Mouse (Mus musculus) R1 (cell line): ENCODE results near the gene Zbtb22.

Source experiments
- DNase-seq: peaks from one replicate; pipeline ENCODE4 v3.0.0-alpha.2; 2018; ENCODE audit warnings: low read depth, low spot score

Zbtb22 gene

DNA sequence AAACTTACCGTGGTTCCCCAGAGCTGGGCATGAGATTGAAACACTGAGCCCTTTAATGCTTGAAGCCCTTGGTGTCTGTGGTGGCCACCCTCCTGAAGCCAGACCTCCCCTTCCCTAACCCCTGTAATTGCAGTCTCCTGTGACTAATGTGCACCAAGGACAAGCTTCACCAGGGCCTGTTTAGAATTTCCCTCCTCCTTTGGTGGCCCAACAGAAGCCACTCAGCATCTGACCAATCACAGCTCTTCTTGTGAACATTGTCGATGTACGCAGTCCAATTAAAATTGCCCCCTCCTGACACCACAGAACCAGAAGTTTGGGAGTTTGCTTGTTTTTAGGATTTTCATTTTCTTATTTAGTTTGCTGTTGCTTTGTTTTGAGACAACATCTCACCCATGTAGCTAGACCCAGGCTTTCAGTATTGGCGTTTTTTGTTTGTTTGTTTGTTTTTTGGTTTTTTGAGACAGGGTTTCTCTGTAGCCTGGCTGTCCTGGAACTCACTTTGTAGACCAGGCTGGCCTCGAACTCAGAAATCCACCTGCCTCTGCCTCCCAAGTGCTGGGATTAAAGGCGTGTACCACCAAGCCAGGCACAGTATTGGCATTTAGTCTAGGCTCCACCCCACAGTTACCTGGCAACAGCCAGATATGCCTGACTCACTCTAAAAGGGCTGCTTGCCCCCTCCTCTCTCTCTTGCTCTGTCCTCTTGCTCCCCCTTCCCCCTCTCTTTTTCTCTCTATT, 11.6 kb upstream of the Zbtb22 start:
- DNase-seq = peak; percentile 81

DNA sequence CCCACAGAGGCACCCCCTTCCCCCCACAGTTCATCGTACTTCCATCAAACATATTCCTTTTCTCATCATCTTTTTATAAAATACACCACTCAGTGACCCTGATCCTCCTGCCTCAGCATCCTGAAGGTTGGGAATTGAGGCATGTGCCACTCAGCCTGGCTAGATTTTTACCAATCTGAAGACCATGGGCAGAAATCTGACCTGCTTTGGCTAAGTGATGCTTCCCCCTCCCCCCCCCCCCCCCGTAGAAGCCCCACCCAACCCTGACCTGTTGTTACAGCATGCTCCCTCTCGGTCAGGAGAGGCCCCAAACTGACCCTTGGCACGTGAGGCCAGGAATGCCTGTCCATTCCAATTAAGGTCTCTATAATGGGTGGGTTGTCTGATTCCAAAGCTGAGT, 10.9 kb upstream of the Zbtb22 start, which contains the start of gene Platr17:
Platr17 (plus strand) TSS at position 301 of the 400 bp plus-strand sequence.
- DNase-seq = peak; percentile 60

DNA sequence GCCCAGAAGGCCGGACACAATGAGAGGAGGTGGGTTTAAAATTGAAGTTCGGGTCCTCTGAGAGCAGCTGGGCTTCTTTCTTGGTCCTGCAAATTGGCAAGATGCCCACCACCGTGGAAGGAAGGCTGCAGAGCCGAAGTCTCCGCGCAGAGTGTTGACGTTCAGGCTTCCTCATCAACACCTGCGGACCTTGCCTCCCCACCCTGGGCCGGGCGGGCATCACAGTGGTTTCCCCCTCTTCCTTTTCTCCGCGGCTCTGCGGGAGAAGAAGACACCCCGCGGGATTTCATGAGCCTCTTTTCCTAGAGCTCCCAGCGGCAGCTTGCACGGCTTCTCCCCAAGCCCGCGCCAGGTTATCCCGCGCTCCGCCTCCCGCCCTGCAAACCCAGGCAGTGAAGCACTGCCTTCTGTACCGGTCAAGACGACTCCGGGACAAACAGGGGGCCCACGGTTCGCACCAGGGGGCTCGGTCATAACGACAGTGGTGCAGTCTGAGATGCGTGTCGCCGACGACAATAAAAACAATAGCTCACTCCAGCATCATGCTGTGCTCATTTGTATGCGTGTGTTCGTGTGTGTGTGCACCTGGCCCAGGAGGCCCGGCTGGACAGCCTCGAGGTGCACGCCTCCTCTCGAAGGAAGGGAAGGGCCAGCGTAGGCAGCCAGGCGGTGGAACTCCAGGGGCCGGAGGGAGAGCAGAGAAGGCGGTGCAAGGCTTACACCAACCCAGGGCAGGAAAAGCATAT, 7.2 kb upstream of the Zbtb22 start:
- peak; percentile 75 for DNase-seq

DNA sequence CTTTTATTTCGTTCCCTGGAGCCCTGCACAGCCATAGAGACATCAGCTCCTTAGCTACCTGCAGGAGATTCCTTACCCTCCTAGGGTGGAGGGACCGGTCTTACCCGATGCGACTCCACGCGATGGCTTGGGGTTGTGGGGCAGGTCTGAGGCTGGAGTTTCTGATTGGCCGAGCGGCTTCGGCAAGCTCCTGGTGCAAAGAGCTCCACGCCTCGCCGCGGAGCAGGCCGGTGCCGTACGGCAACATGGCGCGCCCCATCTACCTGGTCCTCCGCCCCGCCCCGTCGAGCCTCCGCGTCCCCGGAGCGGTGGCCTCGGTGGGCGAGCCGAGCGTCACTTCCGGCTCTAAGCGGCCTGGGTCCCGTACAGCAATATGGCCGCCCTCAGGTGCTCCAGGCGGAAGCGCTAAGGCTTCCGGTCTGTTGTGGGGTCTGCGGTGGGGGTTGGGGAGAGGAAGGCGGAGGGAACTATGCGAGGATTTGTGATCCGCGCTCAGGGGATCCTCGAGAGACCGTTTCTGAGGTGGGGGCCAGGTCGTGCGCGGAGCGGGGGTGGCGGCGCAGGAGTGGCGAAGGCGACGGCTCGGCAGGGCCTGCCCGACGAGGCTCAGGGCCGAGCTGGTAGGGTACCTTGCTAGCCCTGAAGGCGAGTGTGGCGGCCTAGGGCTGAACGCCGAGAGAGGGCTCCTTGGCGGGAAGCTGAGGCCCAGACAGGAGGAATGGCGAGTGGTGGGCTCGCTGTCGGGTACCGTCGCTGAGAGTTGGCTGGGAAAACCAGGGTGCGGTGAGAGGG, 6.4 kb upstream of the Zbtb22 start, which contains the start of gene Daxx:
Daxx (plus strand) TSS at position 338 of the 792 bp plus-strand sequence.
- peak; percentile 98 for DNase-seq

DNA sequence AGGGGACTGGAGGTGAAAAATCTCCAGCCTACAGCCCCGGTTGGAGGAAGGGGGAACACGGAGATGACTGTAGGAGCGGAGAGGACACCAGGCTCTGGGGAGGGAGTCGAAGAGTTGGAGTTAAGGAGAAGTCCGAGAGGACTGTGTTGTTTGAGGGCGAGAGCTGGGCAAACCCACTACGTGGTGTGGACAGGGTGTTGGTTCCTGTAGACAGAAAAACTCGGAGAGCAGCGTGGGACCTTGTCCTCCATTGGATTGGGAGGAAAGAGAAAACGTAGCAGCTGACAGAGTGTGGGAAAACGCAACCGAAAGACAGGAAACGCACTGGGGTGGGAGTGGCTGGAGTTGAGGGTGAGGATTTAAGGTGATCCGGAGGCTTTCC, 5.8 kb upstream of the Zbtb22 start:
- DNase-seq = peak; percentile 82

DNA sequence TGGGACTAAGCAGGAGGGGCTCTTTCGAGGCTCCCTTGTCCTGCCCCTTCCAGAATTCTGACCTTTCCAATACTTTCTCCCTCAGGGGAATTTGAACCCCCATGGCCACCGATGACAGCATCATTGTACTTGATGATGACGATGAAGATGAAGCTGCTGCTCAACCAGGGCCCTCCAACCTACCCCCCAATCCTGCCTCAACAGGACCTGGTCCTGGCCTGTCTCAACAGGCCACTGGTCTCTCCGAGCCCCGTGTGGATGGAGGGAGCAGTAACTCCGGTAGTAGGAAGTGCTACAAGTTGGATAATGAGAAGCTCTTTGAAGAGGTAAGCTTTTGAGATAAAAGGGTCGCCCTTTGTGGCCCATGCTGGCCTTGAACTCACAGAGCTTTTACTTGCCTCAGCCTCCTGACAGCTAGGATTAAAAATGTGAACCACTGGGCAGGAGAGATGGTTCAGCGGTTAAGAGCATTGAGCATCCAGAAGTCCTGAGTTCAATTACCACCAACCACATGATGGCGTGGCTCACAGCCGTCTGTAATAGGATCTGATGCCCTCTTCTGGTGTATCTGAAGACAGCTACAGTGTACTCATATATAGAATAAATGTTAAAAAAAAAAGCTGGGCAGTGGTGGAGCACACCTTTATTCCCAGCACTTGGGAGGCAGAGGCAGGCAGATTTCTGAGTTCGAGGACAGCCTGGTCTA, 5.2 kb upstream of the Zbtb22 start:
- peak; percentile 52 for DNase-seq

DNA sequence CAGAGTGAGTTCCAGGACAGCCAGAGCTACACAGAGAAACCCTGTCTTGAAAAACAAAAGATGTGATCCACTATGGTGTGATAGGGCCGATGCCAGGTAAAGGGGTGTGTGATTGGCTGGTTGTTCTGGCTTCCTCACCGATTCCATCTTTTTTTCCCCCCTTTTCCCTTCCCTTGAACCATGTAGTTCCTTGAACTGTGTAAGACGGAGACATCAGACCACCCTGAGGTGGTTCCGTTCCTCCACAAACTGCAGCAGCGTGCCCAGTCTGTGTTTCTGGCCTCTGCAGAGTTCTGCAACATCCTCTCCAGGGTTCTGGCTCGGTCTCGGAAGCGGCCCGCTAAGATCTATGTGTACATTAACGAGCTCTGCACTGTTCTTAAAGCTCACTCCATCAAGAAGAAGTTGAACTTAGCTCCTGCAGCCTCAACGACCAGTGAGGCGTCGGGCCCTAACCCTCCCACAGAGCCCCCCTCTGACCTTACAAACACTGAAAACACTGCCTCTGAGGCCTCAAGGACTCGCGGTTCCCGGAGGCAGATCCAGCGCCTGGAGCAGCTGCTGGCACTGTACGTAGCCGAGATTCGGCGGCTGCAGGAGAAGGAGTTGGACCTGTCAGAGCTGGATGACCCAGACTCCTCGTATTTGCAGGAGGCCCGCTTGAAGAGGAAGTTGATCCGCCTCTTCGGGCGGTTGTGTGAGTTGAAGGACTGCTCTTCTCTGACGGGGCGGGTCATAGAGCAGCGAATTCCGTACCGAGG, 4.5 kb upstream of the Zbtb22 start:
- peak; percentile 40 for DNase-seq

DNA sequence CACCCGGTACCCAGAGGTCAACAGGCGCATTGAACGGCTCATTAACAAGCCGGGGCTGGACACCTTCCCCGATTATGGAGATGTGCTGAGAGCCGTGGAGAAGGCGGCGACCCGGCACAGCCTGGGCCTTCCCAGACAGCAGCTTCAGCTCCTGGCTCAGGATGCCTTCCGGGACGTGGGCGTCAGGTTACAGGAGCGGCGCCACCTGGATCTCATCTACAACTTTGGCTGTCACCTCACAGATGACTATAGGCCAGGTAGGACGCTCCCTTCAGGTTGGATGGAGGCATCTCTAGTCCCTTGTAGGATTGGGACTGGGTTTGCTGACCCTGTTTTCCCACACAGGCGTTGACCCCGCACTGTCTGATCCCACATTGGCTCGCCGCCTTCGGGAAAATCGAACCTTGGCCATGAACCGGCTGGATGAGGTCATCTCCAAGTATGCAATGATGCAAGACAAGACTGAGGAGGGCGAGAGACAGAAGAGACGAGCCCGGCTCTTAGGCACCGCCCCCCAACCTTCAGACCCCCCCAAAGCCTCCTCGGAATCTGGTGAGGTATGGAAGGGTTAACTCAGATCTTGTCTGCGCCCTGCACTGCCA, 3.8 kb upstream of the Zbtb22 start:
- peak; percentile 56 for DNase-seq

DNA sequence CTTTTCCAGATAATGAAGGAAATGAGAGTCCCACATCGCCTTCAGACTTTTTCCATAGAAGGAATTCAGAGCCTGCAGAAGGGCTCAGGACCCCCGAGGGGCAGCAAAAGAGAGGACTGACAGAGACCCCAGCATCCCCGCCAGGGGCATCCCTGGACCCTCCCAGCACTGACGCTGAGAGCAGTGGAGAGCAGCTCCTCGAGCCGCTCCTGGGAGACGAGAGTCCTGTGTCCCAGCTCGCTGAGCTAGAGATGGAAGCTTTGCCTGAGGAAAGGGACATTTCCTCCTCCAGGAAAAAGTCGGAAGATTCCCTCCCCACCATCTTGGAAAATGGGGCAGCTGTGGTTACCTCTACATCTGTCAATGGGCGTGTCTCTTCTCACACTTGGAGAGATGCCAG, 2.4 kb upstream of the Zbtb22 start:
- DNase-seq = no peak

DNA sequence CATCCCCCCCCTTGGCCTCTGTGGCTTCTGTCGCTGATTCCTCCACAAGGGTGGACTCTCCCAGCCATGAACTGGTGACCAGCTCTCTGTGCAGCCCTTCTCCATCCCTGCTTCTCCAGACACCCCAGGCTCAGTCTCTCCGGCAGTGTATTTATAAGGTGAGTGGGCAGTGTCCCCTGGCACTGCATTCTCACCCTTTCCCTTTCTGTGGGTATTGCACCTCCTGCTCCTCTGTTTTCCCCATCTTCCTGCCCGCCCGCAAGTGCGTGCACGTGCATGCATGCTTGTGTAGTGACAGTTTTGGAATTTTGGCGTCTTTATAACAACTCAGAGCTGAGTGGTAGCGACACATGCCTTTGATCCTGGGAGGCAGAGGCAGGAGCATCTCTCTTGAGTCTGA, 1.8 kb upstream of the Zbtb22 start:
- DNase-seq = no peak

DNA sequence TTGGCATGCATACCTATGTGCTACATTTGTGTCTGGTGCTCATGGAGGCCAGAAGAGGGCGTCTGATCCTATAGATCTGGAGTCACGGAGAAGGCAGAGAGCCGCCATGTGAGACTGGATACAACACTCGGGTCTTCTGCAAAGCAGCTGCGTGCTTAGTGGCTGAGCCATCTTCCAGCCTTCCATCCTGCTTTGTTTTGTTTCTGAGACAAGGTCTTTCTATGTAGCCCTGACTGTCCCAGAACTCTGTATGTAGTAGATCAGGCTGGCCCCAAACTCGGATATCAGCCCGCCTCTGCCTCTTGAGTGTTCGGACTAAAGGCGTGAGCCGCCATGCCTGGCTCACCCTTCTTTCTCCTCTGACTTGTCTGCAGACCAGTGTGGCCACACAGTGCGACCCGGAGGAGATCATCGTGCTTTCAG, 724 bp upstream of the Zbtb22 start:
- DNase-seq = peak; percentile 88

DNA sequence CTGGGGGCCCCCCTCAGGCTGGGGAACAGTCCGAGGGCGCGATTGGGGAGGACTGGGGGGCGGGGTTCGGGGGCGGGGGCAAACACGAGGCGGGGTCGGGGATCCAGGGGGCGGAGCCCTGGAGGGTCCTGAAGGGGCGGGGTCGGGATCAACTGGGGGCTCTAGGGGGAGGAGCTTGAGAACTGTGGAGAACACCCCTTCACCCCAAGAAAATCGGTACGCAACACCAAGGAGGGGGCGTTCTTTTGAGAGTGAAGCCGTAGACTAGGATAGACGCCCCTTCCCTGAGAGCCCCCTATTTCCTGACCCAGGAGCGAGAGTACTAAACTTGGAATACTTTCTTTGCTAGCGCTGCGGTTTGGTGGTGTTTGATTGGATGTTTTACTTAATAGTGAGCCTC, 590 bp downstream of the Zbtb22 start:
- DNase-seq = peak; percentile 80

DNA sequence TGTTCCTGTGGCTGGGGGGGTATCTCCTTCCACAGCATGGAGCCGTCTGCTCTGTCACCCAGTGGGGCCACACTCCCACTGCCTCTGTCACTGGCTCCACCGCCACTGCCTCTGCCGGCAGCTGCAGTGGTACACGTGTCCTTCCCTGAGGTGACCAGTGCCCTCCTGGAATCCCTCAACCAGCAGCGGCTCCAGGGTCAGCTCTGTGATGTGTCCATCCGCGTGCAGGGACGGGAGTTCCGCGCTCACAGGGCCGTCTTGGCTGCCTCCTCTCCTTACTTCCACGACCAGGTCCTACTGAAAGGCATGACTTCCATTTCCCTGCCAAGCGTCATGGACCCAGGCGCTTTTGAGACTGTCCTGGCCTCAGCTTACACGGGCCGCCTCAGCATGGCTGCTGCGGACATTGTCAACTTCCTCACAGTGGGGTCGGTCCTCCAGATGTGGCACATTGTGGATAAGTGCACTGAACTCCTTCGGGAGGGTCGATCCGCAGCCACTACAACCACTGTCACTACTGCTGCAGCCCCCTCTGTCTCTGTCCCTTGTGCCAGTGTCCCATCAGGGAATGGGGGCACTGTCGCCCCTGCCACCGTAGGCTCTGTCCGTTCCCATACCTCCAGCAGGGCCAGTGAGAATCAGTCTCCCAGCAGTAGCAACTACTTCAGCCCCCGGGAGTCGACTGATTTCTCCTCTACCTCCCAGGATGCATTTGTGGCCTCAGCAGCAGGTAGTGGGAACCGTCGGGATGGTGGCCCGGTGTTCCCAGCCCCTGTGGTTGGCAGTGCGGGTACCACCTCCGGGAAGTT, 1.3 kb downstream of the Zbtb22 start:
- DNase-seq = no peak

DNA sequence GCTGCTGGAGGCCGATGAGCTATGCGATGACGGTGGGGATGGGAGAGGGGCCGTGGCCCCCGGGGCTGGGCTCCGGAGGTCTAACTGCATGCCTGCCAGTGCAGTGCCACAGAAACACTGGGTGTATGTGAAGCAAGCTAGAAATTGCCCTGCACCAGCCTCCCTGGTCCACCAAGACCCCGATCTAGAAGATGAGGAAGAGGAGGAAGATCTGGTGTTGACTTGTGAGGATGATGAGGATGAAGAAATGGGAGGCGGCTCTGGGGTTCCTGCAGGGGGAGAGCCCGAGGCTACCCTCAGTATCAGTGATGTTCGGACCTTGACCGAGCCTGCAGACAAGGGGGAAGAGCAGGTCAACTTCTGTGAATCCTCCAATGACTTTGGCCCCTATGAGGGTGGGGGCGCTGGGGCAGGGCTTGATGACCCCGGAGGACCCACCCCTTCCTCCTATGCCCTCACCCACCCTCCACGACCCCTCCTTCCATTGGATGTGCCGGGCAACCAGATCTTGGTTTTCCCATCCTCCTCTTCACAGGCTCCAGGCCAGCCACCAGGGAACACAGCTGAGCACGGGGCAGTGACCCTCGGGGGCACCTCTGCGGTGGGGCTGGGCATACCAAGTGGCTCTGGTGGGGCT, 2.1 kb downstream of the Zbtb22 start:
- DNase-seq = no peak

DNA sequence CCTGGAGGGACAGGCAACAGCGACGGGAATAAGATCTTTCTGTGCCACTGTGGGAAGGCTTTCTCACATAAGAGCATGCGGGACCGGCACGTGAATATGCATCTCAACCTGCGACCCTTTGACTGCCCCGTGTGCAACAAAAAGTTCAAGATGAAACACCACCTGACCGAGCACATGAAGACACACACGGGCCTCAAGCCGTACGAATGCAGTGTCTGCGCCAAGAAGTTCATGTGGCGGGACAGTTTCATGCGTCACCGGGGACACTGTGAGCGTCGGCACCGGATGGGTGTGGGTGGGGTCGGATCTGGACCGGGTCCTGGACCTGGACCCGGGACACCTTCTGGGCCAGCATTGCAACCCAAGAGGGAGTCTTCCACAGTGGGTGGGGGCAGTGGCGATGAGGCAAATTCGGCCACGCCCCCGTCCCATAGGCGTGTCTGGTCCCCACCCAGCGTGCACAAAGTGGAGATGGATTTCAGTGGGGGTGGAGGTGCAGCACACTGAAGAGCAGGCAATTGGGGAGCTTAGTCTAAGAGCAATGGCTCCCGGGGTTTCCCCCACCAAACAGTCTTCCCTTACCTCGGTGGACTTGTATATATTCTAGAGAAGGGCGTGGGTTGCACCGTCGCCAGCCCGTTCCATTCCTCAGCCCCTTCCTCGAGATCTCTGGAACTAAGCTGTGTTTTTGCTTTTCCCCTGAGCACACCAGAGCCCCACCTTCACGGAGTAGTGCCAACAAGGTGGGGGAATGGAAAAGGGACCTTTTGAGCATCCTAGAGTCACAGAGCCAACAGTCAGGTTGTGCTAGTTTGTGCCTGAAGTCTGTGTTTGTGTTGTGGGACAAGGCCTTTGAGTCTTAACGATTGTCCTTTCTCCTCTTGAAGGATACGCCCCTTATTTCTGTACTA, 2.8 kb downstream of the Zbtb22 start:
- peak; percentile 69 for DNase-seq

DNA sequence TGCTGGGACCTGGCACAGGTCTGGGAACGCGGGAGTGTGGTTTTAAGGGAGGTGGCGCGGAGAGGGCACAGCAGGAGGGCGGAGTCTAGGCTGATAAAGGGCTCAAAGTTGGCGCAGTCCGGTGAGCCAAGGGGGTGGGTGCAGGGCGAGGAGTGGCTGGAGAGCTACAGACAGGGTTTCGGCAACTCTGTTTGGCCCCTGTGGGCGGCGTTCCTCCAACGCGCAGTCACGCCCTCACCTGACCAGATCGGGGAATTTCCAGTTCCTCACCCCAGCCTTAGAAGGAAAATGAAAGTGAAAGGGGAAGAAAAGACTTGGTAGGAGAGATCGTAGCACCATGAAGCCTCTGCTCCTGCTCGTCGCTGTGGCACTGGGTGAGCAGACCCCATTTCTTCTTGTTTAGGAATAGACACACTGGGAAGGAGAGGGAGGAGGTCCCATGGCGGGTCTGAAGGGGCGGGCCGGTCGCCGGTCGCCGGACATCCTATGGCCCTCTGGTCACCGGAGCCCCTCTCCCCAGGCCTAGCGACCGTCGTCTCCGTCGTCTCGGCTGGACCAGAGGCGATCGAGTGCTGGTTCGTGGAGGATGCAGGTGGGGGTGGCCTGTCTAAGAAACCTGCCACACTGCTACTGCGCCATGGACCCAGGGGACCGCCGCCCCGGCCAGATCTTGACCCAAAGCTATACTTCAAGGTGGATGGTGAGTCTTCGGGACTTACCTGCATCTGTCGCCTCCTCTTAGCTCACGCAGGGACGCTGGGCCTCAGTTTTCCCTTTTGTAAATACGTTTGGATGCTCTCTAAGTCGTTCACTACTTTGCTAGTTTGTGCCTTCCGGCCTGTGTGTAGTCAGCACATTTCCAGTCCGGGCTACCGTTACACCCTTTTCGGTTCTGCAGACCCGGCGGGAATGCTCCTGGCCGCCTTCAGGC, 3.9 kb downstream of the Zbtb22 start:
- DNase-seq = peak; percentile 89
